Mouse (Mus musculus): ENCODE results near the gene Mecr. TPM values are rescaled to one million over a fixed set of nuclear protein-coding genes. Genes with fewer than 3 reads are reported as not detected.
"Not testable (repeated sequence)": the region's sequence is repeated elsewhere in the genome, so short reads cannot be mapped to it uniquely, and the experiment has no call there.

The Mecr gene
- 47.2 and 49.7 TPM in 2 replicates for polyA plus RNA-seq (2012; rRNA removed)

DNA sequence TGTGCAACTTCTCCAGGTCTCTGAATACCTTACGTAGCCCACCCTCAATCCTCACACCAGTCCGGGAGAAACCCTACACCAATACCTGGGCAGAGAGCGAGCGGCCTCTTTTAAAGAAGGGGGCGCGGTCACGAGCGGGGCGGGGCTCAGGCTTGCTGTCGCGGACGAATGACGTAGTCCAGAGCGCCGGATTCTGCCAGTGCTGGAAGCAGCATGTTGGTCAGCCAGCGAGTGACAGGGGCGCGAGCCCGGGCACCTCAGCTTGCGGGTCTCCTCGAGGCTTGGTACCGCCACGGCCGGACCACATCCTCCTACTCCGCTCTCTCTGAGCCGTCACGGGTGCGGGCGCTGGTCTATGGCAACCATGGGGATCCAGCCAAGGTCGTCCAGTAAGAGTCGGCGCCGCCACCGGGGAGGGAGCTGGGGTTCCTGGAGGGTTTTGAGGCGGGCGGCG is at the start of gene Mecr:
Mecr (plus strand) TSS at position 181 of the 454 bp plus-strand sequence.
- no peak for DNase-seq (ENCODE audit: low read depth, low spot score)

GRCm38 (mm10) chr4:131796312-131797080 is 46.8 kb upstream of the Mecr start:
- 75% methylated on average over 14 of the region's 14 CpGs for WGBS
- no peak for DNase-seq (ENCODE audit: low read depth, low spot score)

More for the DNA sequence above, at the start of gene Mecr:
- under 1% methylated on average over 37 of the region's 37 CpGs for WGBS

DNA sequence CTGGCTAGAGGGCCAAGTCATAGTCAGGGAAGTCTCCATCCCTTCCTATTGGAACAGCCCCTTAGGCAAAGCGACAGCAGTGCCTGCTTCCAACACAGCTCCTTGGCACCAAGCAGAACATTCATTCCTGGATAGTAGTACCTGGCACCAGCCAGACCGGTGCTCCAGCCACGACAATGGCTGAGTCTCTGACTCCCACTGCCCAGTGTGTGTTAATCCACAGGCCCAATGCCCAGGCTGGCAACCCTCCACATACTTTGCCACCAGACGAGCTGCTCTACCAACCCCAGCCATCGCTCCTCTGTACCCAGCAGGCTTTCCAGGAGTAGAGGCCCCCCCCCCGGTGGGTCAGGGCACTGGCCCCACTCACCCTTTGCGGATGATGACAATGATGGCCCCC is 45.8 kb upstream of the Mecr start:
- DNase-seq (ENCODE audit: low read depth, low spot score) = no peak
- 79% methylated on average over 7 of the region's 7 CpGs for WGBS

DNA sequence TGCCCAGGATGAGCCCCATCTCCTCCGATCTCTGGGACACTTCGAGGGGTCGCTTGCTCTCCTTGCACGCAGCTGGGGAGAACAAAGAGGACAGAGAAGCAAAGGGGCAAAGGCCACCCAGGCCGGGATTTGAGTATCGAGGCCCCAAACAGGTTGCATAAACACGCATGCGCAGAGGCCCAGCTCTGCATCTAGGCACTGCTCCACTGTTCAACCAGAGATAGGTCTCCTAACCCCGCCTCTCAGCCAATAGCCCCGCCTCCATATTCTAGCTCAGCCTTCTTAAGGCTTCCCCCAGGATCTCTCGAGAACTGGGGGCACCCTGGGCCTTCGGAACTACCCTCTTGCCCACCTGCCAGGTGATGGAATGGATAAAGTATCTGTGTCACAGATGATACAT is 45.4 kb upstream of the Mecr start:
- 81% methylated on average over 12 of the region's 12 CpGs for WGBS

GRCm38 (mm10) chr4:131798968-131799367 is 44.3 kb upstream of the Mecr start:
- 49% methylated on average over 3 of the region's 4 CpGs for WGBS
- DNase-seq (ENCODE audit: low read depth, low spot score) = no peak

More for the DNA sequence above, 45.4 kb upstream of the Mecr start:
- DNase-seq (ENCODE audit: low read depth, low spot score) = no peak

DNA sequence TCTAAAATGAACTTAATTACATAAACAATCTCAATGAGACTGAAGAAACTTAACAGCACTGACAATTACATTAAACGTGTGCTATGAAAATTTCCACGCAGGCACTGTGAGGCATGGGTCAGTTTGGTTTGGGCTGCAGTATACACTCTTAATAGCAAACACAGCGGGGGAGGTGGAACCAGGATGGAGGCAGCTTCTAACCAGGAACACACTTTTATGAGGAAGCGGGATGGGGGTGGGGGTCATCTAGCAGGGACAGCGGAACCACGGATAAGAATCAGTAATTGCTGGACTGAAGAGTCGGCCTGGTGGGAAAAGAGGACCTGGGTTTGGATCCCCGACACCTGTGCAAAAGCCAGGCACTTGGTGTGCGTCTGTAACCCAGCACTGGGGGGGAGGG is 39.4 kb upstream of the Mecr start:
- WGBS = 71% methylated on average over 9 of the region's 9 CpGs
- DNase-seq (ENCODE audit: low read depth, low spot score) = no peak

DNA sequence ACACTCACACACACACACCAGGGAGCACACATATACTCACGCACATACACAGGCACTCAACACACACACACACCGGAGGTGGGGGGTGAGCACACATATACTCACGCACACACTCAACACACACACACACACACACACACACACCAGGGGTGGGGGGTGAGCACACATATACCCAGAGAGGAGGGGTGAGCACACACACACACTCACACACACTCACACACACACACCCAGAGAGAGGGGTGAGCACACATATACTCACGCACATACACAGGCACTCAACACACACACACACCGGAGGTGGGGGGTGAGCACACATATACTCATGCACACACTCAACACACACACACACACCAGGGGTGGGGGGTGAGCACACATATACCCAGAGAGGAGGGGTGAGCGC is 38.5 kb upstream of the Mecr start:
- not testable (repeated sequence) for DNase-seq (ENCODE audit: low read depth, low spot score)
- 98% methylated on average over 4 of the region's 6 CpGs for WGBS

DNA sequence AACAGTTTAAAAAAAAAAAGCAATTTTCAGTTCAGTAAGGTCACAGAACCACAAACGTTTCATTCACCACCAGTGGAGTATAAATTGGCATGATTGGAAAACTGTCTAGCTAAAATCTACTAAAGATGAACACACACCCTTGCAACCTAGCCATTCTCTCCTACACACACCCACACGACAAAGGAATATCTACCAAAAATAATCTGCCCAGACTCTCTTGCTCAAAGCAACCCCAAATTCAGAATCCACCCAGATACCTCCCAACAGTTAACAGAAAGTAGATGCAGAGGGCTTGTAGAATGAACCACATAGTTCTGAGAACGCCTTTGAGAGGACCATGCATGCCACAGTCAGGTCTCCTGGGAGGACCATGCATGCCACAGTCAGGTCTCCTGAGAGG is 38.0 kb upstream of the Mecr start:
- DNase-seq (ENCODE audit: low read depth, low spot score) = no peak

DNA sequence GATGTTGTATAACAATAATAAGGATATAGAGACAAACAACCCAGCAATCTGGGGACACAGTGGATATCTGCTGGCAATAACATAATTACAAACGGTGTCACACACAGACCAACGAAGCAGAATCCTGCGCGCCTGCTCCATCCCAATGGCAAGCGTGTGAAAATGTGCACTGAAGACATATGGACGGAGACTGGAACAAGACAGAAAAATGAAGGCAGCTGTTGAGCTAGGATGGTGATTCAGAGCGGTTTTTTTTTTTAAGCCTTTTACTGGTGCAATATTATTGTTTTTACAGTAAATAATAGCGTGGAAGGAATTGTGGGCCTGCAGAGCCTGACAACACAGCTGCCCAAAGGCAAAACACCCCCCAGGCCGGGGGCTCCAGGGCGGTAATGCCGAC is 30.8 kb upstream of the Mecr start:
- WGBS = 83% methylated on average over 11 of the region's 11 CpGs
- DNase-seq (ENCODE audit: low read depth, low spot score) = no peak

More for the DNA sequence above, 38.0 kb upstream of the Mecr start:
- WGBS = 58% methylated on average over 3 of the region's 3 CpGs

DNA sequence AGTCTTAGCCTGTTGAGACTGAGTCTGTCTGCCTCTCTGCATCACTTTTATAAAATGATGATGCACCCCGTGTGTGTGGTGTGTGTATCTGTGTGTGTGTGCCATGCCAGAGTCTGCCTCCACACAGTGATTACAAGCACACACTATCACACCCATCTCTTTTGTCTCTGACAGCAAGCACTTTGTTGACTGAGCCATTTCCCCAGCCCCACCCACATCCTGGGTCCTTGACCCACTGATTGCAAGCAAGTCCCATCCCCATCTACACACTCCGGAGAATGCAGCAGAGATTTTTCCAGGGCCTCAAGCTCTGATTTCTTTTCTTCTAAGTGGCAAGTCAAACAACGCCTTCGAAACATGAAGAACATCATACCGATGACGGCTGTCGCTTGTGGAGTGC is 29.5 kb upstream of the Mecr start:
- DNase-seq (ENCODE audit: low read depth, low spot score) = no peak
- 61% methylated on average over 7 of the region's 7 CpGs for WGBS

DNA sequence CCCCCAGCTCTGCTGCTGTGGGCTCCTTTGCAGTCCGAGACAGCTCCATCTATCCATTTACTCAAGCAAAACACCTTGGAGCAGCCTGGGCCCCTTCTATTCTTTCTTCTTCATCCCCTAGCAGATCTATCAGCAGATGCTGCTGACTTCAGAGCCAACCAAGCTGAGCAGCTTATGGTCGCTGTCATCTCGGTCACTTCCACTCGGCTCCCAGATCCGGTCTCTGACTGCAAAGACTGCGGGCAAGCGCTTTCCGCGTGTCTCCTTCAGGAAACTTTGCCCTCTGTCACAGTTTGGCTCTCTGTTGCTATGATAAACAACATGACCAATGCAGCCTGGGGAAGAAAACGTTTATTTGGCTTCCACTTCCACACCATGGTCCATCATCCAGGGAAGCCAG is 28.4 kb upstream of the Mecr start:
- WGBS = 73% methylated on average over 10 of the region's 10 CpGs
- DNase-seq (ENCODE audit: low read depth, low spot score) = no peak

GRCm38 (mm10) chr4:131815774-131816173 is 27.5 kb upstream of the Mecr start:
- WGBS = 48% methylated on average over 10 of the region's 10 CpGs

DNA sequence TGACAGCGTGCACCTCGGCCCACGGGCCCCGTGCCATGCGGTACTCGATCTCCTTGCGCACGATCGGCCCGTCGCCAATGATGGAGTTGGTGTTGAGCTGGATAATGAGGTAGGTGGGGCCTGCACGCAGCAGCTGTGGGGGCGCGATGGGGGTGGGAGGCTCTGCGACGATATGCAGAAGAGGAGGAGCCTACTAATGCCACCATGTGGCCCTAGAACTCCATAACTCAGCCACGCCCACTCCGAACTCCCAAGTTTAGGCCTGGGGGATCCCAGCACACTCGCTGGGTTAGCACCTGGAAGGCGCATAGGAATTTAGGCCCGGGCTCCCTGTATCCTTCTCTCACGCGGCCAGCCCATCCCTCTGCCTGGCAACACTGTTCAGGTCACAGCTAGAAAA is 24.3 kb upstream of the Mecr start:
- DNase-seq (ENCODE audit: low read depth, low spot score) = no peak
- 83% methylated on average over 23 of the region's 23 CpGs for WGBS

More at GRCm38 (mm10) chr4:131815774-131816173, 27.5 kb upstream of the Mecr start:
- no peak for DNase-seq (ENCODE audit: low read depth, low spot score)

DNA sequence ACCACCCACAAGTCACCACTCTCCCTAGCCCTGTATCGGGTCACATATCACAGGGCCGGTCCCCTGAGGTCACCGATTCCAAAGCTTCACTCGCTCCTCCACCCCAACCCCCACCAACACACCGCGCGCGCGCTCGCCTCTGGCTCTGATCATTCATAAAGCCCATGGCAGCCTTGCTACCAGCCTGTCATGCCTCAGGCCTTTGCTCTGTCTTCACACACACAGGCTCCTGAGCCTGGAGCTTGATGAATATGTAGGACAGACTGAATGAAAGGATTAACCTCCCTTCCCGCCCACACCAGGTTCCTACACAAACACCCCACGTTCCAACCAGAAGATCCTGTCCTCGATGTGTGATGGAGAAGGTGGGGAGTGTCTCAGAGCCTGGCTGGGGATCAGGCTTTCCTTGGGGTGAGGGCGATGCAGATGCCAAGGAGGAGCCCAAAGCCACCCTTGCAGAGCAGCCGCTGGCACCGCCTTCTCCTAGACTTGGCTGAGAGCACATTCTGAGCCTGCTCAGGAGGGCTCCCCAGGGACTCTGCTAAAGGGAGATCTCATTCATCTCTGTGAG is 22.0 kb upstream of the Mecr start:
- whole genome bisulfite sequencing = 86% methylated on average over 16 of the region's 16 CpGs
- no peak for DNase-seq (ENCODE audit: low read depth, low spot score)

- DNase-seq (ENCODE audit: low read depth, low spot score) = no peak
- WGBS = 32% methylated on average over 3 of the region's 3 CpGs
Observed at GRCm38 (mm10) chr4:131822583-131822982, 20.7 kb upstream of the Mecr start.

DNA sequence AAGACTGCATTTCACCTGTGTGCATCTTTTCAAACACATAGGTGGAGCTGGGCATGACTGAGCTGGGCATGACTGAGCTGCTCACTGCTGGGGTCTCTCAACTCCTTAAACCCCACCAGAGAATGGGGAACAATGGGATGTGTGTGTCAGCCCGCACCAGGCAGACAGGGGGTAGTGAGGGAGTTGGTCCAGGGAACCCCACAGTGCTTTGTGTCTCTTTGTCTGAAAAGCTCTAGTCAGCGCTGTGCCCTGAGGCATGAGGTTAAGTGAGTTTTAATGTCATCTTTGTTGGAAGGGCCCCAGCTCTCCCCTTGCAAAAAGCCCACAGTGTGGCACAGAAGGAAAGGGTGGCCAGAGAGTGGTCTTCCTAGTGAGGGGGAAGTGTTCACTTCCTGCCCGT is 18.3 kb upstream of the Mecr start:
- no peak for DNase-seq (ENCODE audit: low read depth, low spot score)
- 89% methylated on average over 3 of the region's 3 CpGs for WGBS

DNA sequence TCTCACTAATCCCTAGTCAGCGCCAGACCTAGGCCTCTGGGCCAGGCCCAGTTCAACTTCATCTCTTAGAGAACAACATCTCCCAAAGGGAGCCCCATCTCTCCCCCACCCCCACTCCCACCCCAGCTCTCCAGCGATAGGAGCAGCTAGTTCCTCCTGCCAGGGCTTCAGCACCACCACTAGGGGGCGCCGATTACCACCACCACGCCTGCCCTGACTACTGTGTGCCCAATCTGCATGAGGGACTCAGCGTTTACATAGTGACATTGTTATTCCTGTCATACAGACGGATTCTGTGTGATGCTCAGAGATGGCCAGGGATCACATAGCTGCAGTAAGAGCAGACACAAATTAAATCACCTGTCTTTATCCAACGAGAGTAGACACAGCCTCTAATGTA is 17.4 kb upstream of the Mecr start:
- 27% methylated on average over 8 of the region's 8 CpGs for WGBS
- DNase-seq (ENCODE audit: low read depth, low spot score) = no peak

GRCm38 (mm10) chr4:131826905-131827304 is 16.4 kb upstream of the Mecr start:
- 45% methylated on average over 6 of the region's 6 CpGs for WGBS
- DNase-seq (ENCODE audit: low read depth, low spot score) = no peak

DNA sequence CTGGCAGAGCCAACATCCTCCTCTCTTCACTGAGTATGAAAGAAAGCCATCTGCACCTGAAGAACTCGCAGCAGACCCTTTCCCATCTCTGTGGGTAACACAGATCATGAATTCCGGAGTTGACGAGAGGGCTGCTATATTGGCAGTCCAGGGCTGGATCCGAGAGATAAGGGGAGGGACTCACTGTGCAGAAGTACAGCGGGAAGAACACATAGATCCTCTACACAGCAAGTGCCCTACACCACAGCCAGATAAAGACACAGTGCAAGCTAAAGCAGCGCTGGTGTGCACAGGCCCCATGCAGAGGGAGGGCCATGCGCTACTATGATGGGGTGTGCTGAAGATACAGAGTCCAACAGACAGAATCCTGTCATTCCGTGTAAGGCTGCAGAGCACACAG is 14.1 kb upstream of the Mecr start:
- WGBS = 77% methylated on average over 8 of the region's 8 CpGs
- no peak for DNase-seq (ENCODE audit: low read depth, low spot score)

DNA sequence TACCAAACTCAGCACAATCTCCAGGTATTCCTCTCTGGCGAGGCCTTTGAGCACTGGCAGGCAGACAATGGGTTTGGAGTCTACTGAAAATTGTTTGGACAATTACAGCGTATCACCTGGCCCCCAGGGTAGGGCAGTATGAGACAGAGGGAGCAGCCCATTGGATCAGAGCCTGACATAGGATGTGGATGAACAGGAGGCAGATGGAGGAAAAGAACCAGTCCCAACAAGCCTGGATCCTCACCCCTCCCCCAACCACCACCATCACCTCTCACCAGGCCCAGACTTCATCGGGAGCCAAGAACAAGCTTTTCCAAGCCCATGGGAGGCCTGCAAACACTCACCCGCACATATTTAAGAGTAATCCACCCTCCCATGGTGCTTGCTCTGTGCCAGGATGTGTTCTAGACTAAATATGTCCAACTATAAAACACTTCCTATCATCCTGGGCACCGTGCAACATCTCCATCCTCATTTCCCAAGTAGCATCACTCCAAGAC is 11.7 kb upstream of the Mecr start:
- no peak for DNase-seq (ENCODE audit: low read depth, low spot score)
- WGBS = 62% methylated on average over 5 of the region's 5 CpGs

GRCm38 (mm10) chr4:131832759-131833407 is 10.4 kb upstream of the Mecr start:
- WGBS = 85% methylated on average over 3 of the region's 3 CpGs
- no peak for DNase-seq (ENCODE audit: low read depth, low spot score)
